Mouse (Mus musculus): ENCODE results near the gene Atmin. TPM values are rescaled to one million over a fixed set of nuclear protein-coding genes. Genes with fewer than 3 reads are reported as not detected.

Atmin gene
- 24.9 and 39.4 TPM in 2 replicates for total RNA-seq (2014; rRNA removed)
- 15.1 and 18.8 TPM in 2 replicates for polyA plus RNA-seq (2015; fragmentation: Nextera tagmentation; extraction: Ambion mirVana)

GRCm38 (mm10) chr8:116943161-116943554 lies at the start of gene Atmin:
TSS of gene Atmin (plus strand) at chr8:116943393.
- 1% methylated on average over 39 of the region's 46 CpGs for WGBS
- ATAC-seq (peak; percentile 93), DNase-seq (peak; percentile 91)
- peak within 1 kb of the TSS; percentile 76 for H3K4me2 ChIP-seq (ENCODE audit: low read depth)
- H3K27me3 ChIP-seq (ENCODE audit: insufficient read depth, low read length) = no peaks in the 10 kb centered on the region
- peak within 1 kb of the TSS; percentile 90 for H3K9ac ChIP-seq
- no peaks in the 10 kb centered on the region for H3K9me3 ChIP-seq (ENCODE audit: low read length)
- peak within 1 kb of the TSS; percentile 67 for H3K27ac ChIP-seq (ENCODE audit: low read depth, low read length)
- peaks cover 16% of the 10 kb centered on the region for H3K4me1 ChIP-seq (ENCODE audit: insufficient read depth)
- peak within 1 kb of the TSS; percentile 100 for H3K4me3 ChIP-seq (ENCODE audit: low read depth, low read length)
- no peaks in the 10 kb centered on the region for H3K36me3 ChIP-seq (ENCODE audit: insufficient read depth)
- peak; percentile 73 for TF ChIP-seq CTCF (IDR thresholded peaks at IDR 0.05; ENCODE audit: low read depth)

- H3K9ac ChIP-seq = no peak overlapping the region
- no peak for TF ChIP-seq CTCF (IDR thresholded peaks at IDR 0.05; ENCODE audit: low read depth)
- no peaks in the 10 kb centered on the region for H3K4me1 ChIP-seq (ENCODE audit: insufficient read depth)
- WGBS = 93% methylated on average over 11 of the region's 11 CpGs
- no peak overlapping the region for H3K27ac ChIP-seq (ENCODE audit: low read depth, low read length)
- no peak overlapping the region for H3K4me2 ChIP-seq (ENCODE audit: low read depth)
- H3K4me3 ChIP-seq (ENCODE audit: low read depth, low read length) = no peak overlapping the region
- H3K9me3 ChIP-seq (ENCODE audit: low read length) = no peaks in the 10 kb centered on the region
- H3K36me3 ChIP-seq (ENCODE audit: insufficient read depth) = no peaks in the 10 kb centered on the region
- DNase-seq (no peak), ATAC-seq (no peak)
- no peaks in the 10 kb centered on the region for H3K27me3 ChIP-seq (ENCODE audit: insufficient read depth, low read length)
Observed at GRCm38 (mm10) chr8:116893938-116894337, 49.3 kb upstream of the Atmin start.

DNA sequence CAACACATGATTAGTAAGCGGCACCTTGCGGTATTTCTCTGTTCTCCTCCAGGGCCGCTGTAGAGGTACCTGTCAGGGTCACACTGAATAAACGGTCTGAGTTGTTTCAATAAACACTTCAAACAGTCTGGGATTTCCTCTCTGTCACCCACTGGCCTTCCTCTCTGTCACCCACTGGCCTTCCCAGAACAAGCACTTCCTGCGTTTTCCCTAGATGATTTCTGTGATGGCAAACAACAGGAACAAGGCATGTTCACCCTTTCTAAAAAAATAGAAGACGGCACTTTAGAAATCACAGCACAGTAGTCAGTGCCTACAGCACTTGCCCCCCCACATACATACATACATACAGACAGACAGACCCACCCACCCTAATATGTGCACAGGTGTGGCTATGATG lies 47.7 kb upstream of the Atmin start:
- Histone ChIP-seq H3K4me2 (ENCODE audit: low read depth) (no peak overlapping the region), H3K27me3 (ENCODE audit: insufficient read depth, low read length) (no peaks in the 10 kb centered on the region), H3K9me3 (ENCODE audit: low read length) (no peaks in the 10 kb centered on the region), H3K4me1 (ENCODE audit: insufficient read depth) (no peaks in the 10 kb centered on the region), H3K9ac (no peak overlapping the region), H3K4me3 (ENCODE audit: low read depth, low read length) (no peak overlapping the region), H3K27ac (ENCODE audit: low read depth, low read length) (no peak overlapping the region), H3K36me3 (ENCODE audit: insufficient read depth) (no peaks in the 10 kb centered on the region)
- DNase-seq (no peak), ATAC-seq (no peak)
- TF ChIP-seq CTCF (IDR thresholded peaks at IDR 0.05; ENCODE audit: low read depth) = no peak
- 89% methylated on average over 6 of the region's 6 CpGs for WGBS

DNA sequence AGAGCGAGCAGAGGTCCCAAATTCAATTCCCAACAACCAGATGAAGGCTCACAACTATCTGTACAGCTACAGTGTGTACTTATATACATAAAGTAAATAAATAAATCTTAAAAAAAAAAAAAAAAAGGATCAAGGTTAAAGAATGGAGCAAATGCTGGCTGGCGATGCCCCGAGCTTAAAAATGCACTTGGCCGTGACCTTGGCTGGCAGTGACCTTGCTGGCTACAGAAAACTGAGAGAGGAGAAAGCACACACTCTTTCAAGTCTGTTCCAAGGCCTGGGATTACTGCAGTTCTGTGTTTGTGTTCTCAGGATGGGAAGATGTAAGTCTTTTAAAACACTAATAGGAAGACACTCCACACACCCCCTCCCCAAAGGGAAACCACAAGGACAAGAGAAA lies 38.5 kb upstream of the Atmin start:
- no peak overlapping the region for H3K9ac ChIP-seq
- no peaks in the 10 kb centered on the region; the same call in 1 of the 2 replicates for H3K36me3 ChIP-seq (ENCODE audit: insufficient read depth)
- no peaks in the 10 kb centered on the region for H3K9me3 ChIP-seq (ENCODE audit: low read length)
- no peaks in the 10 kb centered on the region for H3K4me1 ChIP-seq (ENCODE audit: insufficient read depth)
- no peak overlapping the region for H3K27ac ChIP-seq (ENCODE audit: low read depth, low read length)
- H3K4me3 ChIP-seq (ENCODE audit: low read depth, low read length) = no peak overlapping the region
- ATAC-seq (no peak), DNase-seq (no peak)
- H3K4me2 ChIP-seq (ENCODE audit: low read depth) = no peak overlapping the region
- 95% methylated on average over 4 of the region's 4 CpGs for WGBS
- TF ChIP-seq CTCF (IDR thresholded peaks at IDR 0.05; ENCODE audit: low read depth) = no peak
- H3K27me3 ChIP-seq (ENCODE audit: insufficient read depth, low read length) = no peaks in the 10 kb centered on the region

GRCm38 (mm10) chr8:116905252-116905651 lies 37.9 kb upstream of the Atmin start:
- H3K4me2 ChIP-seq (ENCODE audit: low read depth) = no peak overlapping the region
- no peak overlapping the region for H3K27ac ChIP-seq (ENCODE audit: low read depth, low read length)
- H3K27me3 ChIP-seq (ENCODE audit: insufficient read depth, low read length) = no peaks in the 10 kb centered on the region
- no peak for ATAC-seq
- TF ChIP-seq CTCF (IDR thresholded peaks at IDR 0.05; ENCODE audit: low read depth) = no peak
- H3K36me3 ChIP-seq (ENCODE audit: insufficient read depth) = no peaks in the 10 kb centered on the region; the same call in 1 of the 2 replicates
- no peak for DNase-seq
- no peak overlapping the region for H3K9ac ChIP-seq
- 89% methylated on average over 4 of the region's 4 CpGs for WGBS
- no peaks in the 10 kb centered on the region for H3K4me1 ChIP-seq (ENCODE audit: insufficient read depth)
- no peak overlapping the region for H3K4me3 ChIP-seq (ENCODE audit: low read depth, low read length)
- no peaks in the 10 kb centered on the region for H3K9me3 ChIP-seq (ENCODE audit: low read length)

DNA sequence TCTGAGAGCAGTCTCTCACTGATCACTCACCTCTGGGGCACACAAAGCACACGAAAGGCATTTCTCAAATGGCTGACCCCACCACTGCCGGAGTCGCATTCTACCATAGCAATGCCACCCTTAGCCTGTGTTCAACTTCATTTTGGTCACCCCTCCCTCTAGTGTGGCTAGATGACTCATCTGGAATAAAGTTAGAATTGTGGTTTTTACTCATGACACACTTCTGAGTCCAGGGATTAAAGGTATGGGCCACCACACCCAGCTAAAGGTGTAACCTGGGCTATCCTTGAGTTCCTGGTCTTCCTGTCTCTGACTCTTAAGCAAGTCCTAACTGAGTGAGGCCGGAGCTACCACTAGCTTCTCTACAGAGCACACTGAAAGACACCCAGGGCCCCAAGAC lies 37.4 kb upstream of the Atmin start:
- Histone ChIP-seq H3K9ac (no peak overlapping the region), H3K9me3 (ENCODE audit: low read length) (no peaks in the 10 kb centered on the region), H3K4me2 (ENCODE audit: low read depth) (no peak overlapping the region), H3K27me3 (ENCODE audit: insufficient read depth, low read length) (no peaks in the 10 kb centered on the region), H3K27ac (ENCODE audit: low read depth, low read length) (no peak overlapping the region), H3K4me1 (ENCODE audit: insufficient read depth) (no peaks in the 10 kb centered on the region), H3K4me3 (ENCODE audit: low read depth, low read length) (no peak overlapping the region), H3K36me3 (ENCODE audit: insufficient read depth) (no peaks in the 10 kb centered on the region; the same call in 1 of the 2 replicates)
- no peak for ATAC-seq
- WGBS = over 99% methylated on average over 4 of the region's 4 CpGs
- DNase-seq = no peak
- TF ChIP-seq CTCF (IDR thresholded peaks at IDR 0.05; ENCODE audit: low read depth) = no peak

DNA sequence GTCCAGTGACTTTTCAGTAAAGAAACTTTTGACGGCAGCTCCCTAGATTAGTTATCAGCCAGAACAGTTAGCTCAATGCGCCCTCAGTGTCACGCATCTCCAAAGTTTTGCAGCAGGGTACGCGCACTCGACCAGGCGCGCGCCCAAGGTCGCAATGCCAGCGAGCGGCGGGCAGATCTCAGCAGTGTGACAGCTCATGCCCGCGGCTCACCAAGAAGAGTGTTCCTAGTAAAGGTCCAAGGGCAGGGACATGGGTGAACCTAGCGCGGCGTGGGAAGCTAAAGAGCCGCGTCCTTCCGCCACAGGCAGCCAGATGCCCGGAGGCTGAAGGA lies 22.2 kb upstream of the Atmin start:
- Histone ChIP-seq H3K4me3 (ENCODE audit: low read depth, low read length) (peak overlapping the region; percentile 85), H3K9ac (peak overlapping the region; percentile 59), H3K27ac (ENCODE audit: low read depth, low read length) (peak overlapping the region; percentile 78), H3K4me2 (ENCODE audit: low read depth) (peak overlapping the region; percentile 84), H3K9me3 (ENCODE audit: low read length) (no peaks in the 10 kb centered on the region), H3K27me3 (ENCODE audit: insufficient read depth, low read length) (no peaks in the 10 kb centered on the region), H3K36me3 (ENCODE audit: insufficient read depth) (no peaks in the 10 kb centered on the region), H3K4me1 (ENCODE audit: insufficient read depth) (0 out of 2 replicates have a peak, but pooled peaks cover 4% of the 10 kb centered on the region)
- peak; percentile 23; the same call in 1 of the 2 replicates for ATAC-seq
- WGBS = under 1% methylated on average over 22 of the region's 22 CpGs
- no peak for DNase-seq
- no peak for TF ChIP-seq CTCF (IDR thresholded peaks at IDR 0.05; ENCODE audit: low read depth)
